Mouse (Mus musculus): ENCODE data around the gene Ephx1. TPM values are rescaled to one million over a fixed set of nuclear protein-coding genes. Genes with fewer than 3 reads are reported as not detected.

Gene Ephx1
- 11.8 and 13.8 TPM in 2 replicates for total RNA-seq (2014; rRNA removed)
- 9.7 and 10.6 TPM in 2 replicates for polyA plus RNA-seq (2015; fragmentation: Nextera tagmentation; extraction: Ambion mirVana)

DNA sequence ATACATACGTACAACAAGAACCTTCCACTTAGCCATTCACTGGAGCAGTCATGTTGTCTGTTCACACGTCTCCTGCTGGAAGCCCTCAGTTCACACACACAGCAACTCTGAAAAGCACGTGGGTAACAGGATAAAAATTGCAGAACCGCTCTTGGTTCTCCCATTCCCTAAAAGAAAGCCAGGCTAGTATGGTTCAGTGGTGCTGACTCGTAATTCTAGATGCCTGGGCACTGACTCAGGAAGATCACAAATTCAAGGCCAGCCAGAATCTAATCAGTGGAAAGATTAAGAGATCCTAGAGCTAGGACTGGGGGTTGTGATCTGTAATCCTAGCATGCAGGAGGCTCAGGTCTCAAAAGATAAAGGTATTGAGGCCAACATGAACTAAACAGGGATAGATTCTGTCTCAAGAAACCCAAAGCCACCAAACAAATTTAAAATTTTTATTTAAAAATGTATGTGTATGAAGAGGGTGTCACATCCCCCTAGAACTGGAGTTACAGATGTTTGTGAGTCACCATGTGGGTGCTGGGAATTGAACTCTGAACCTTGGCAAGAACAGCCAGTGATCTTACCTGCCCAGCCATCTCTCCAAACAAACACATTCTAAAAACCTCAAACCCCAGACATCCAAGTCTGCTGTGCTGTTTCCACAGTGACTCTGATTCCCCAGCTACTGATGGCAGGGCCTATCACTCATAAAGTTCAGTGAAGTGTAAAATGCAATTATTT is at the start of gene Ephx1:
Gene Ephx1, minus strand, starts transcription at position 149 of the 732 bp plus-strand sequence.
- no peaks in the 10 kb centered on the region; the same call in 1 of the 2 replicates for H3K4me1 ChIP-seq (ENCODE audit: insufficient read depth, low read length)
- H3K27me3 ChIP-seq (ENCODE audit: insufficient read depth, low read length): no peaks in the 10 kb centered on the region
- H3K9ac ChIP-seq (replicated peaks; ENCODE audit: low read length, poor library complexity, severe bottlenecking): no peak within 1 kb of the TSS
- TF ChIP-seq CTCF (IDR thresholded peaks at IDR 0.05): no peak
- DNase-seq (ENCODE audit: low spot score): no peak
- no peak within 1 kb of the TSS for H3K4me2 ChIP-seq (ENCODE audit: low read depth, low read length, poor library complexity, severe bottlenecking)
- no peaks in the 10 kb centered on the region for H3K36me3 ChIP-seq (ENCODE audit: insufficient read depth, low read length)
- H3K4me3 ChIP-seq (ENCODE audit: low read depth, low read length): no peak within 1 kb of the TSS
- H3K9me3 ChIP-seq (ENCODE audit: low read length): no peaks in the 10 kb centered on the region
- no peak for ATAC-seq (ENCODE audit: low FRiP score)
- 49% methylated on average over 5 of the region's 5 CpGs for WGBS
- no peak within 1 kb of the TSS for H3K27ac ChIP-seq (ENCODE audit: low read depth, low read length)

- H3K4me3 ChIP-seq (ENCODE audit: low read depth, low read length): no peak overlapping the region
- WGBS: 68% methylated on average over 11 of the region's 11 CpGs
These were observed 49.0 kb upstream of the Ephx1 start for GRCm38 (mm10) chr1:181069671-181070070.

GRCm38 (mm10) chr1:181068344-181068743 is 47.6 kb upstream of the Ephx1 start:
- no peaks in the 10 kb centered on the region for H3K36me3 ChIP-seq (ENCODE audit: insufficient read depth, low read length)
- DNase-seq (ENCODE audit: low spot score) (no peak), ATAC-seq (ENCODE audit: low FRiP score) (no peak)
- no peak overlapping the region for H3K27ac ChIP-seq (ENCODE audit: low read depth, low read length)
- no peak overlapping the region for H3K4me2 ChIP-seq (ENCODE audit: low read depth, low read length, poor library complexity, severe bottlenecking)
- no peaks in the 10 kb centered on the region for H3K27me3 ChIP-seq (ENCODE audit: insufficient read depth, low read length)
- TF ChIP-seq CTCF (IDR thresholded peaks at IDR 0.05): no peak
- H3K9ac ChIP-seq (replicated peaks; ENCODE audit: low read length, poor library complexity, severe bottlenecking): no peak overlapping the region
- no peaks in the 10 kb centered on the region for H3K4me1 ChIP-seq (ENCODE audit: insufficient read depth, low read length)
- H3K9me3 ChIP-seq (ENCODE audit: low read length): no peaks in the 10 kb centered on the region
- WGBS: 68% methylated on average over 1 of the region's 1 CpGs
- H3K4me3 ChIP-seq (ENCODE audit: low read depth, low read length): no peak overlapping the region

More at GRCm38 (mm10) chr1:181069671-181070070, 49.0 kb upstream of the Ephx1 start:
- DNase-seq (ENCODE audit: low spot score) (no peak), ATAC-seq (ENCODE audit: low FRiP score) (no peak)
- no peaks in the 10 kb centered on the region for H3K4me1 ChIP-seq (ENCODE audit: insufficient read depth, low read length)
- no peak overlapping the region for H3K9ac ChIP-seq (replicated peaks; ENCODE audit: low read length, poor library complexity, severe bottlenecking)
- no peaks in the 10 kb centered on the region for H3K9me3 ChIP-seq (ENCODE audit: low read length)
- no peak for TF ChIP-seq CTCF (IDR thresholded peaks at IDR 0.05)
- H3K27ac ChIP-seq (ENCODE audit: low read depth, low read length): no peak overlapping the region
- no peaks in the 10 kb centered on the region for H3K27me3 ChIP-seq (ENCODE audit: insufficient read depth, low read length)
- H3K4me2 ChIP-seq (ENCODE audit: low read depth, low read length, poor library complexity, severe bottlenecking): no peak overlapping the region
- H3K36me3 ChIP-seq (ENCODE audit: insufficient read depth, low read length): no peaks in the 10 kb centered on the region

DNA sequence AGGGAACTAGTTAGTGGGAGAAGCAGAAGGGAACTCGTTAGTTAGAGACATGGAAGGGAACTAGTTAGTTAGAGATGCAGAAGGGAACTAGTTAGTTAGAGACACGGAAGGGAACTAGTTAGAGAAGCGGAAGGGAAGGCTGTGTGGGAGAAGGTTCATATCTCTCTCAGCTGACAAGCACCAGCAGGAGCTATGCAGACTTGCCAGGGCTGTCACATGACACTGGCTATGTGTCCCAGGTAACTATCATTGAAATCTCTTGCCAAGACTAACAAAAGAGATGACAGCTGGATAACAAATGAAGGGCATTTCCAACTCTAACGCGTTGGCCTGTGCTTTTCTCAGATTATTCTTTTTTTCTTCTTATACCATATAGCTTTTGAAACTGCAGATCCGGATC is 43.9 kb upstream of the Ephx1 start:
- no peaks in the 10 kb centered on the region for H3K36me3 ChIP-seq (ENCODE audit: insufficient read depth, low read length)
- H3K27me3 ChIP-seq (ENCODE audit: insufficient read depth, low read length): no peaks in the 10 kb centered on the region
- TF ChIP-seq CTCF (IDR thresholded peaks at IDR 0.05): no peak
- no peaks in the 10 kb centered on the region for H3K9me3 ChIP-seq (ENCODE audit: low read length)
- H3K4me3 ChIP-seq (ENCODE audit: low read depth, low read length): no peak overlapping the region
- ATAC-seq (ENCODE audit: low FRiP score): no peak
- H3K9ac ChIP-seq (replicated peaks; ENCODE audit: low read length, poor library complexity, severe bottlenecking): no peak overlapping the region
- DNase-seq (ENCODE audit: low spot score): no peak
- no peak overlapping the region for H3K27ac ChIP-seq (ENCODE audit: low read depth, low read length)
- no peaks in the 10 kb centered on the region for H3K4me1 ChIP-seq (ENCODE audit: insufficient read depth, low read length)
- H3K4me2 ChIP-seq (ENCODE audit: low read depth, low read length, poor library complexity, severe bottlenecking): no peak overlapping the region
- WGBS: 80% methylated on average over 6 of the region's 6 CpGs

- Histone ChIP-seq H3K9me3 (ENCODE audit: low read length) (no peaks in the 10 kb centered on the region), H3K4me1 (ENCODE audit: insufficient read depth, low read length) (no peaks in the 10 kb centered on the region), H3K27ac (ENCODE audit: low read depth, low read length) (no peak overlapping the region), H3K9ac (replicated peaks; ENCODE audit: low read length, poor library complexity, severe bottlenecking) (no peak overlapping the region), H3K4me2 (ENCODE audit: low read depth, low read length, poor library complexity, severe bottlenecking) (no peak overlapping the region), H3K36me3 (ENCODE audit: insufficient read depth, low read length) (no peaks in the 10 kb centered on the region), H3K4me3 (ENCODE audit: low read depth, low read length) (no peak overlapping the region), H3K27me3 (ENCODE audit: insufficient read depth, low read length) (no peaks in the 10 kb centered on the region)
- no peak for ATAC-seq (ENCODE audit: low FRiP score)
- TF ChIP-seq CTCF (IDR thresholded peaks at IDR 0.05): no peak
- WGBS: 48% methylated on average over 2 of the region's 2 CpGs
- peak; percentile 28 for DNase-seq (ENCODE audit: low spot score)
These were observed 43.3 kb upstream of the Ephx1 start for GRCm38 (mm10) chr1:181063991-181064390.

DNA sequence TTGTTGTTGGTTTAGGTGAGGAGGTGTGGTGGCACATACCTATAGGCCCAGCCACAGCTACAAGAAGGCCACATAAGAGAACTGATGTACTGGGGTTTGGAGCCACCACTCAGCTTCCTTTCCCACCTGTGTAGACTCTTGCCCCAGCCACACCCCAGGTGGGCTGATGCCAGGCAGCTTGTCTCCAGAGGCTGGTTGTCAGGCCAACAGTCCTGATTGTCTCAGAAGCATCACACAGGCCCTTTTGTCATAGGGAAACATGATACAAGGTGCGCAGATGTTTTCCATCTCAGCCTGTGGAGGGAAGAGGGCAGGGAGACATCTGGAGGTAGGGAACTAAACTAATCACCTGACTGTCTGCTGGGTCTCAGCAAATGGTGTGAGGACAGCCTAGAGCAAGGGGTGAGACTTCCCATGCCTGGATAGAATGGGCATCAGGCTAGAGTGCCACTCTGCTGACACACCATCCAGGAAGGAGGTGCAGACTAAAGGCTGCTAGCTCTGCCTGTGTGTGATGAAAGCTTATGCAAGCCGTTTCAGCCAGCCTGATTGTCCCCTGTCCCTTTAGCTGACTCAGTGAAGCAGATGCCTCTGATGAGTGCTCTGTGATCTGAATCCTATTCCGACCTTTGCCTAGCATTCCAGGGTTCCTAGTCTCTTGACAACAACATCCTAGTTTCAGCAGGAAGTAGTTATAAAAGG is 41.2 kb upstream of the Ephx1 start:
- H3K4me2 ChIP-seq (ENCODE audit: low read depth, low read length, poor library complexity, severe bottlenecking): no peak overlapping the region
- DNase-seq (ENCODE audit: low spot score): no peak
- no peak for ATAC-seq (ENCODE audit: low FRiP score)
- H3K9ac ChIP-seq (replicated peaks; ENCODE audit: low read length, poor library complexity, severe bottlenecking): no peak overlapping the region
- WGBS: 70% methylated on average over 3 of the region's 3 CpGs
- TF ChIP-seq CTCF (IDR thresholded peaks at IDR 0.05): no peak
- no peaks in the 10 kb centered on the region for H3K27me3 ChIP-seq (ENCODE audit: insufficient read depth, low read length)
- no peaks in the 10 kb centered on the region for H3K36me3 ChIP-seq (ENCODE audit: insufficient read depth, low read length)
- H3K27ac ChIP-seq (ENCODE audit: low read depth, low read length): no peak overlapping the region
- H3K9me3 ChIP-seq (ENCODE audit: low read length): no peaks in the 10 kb centered on the region
- no peaks in the 10 kb centered on the region for H3K4me1 ChIP-seq (ENCODE audit: insufficient read depth, low read length)
- H3K4me3 ChIP-seq (ENCODE audit: low read depth, low read length): no peak overlapping the region

All from midbrain, postnatal 0 days (tissue).